Mouse (Mus musculus) midbrain, embryonic 14.5 days (tissue): ENCODE measurements around the gene Tcaf1. TPM values are rescaled to one million over a fixed set of nuclear protein-coding genes. Genes with fewer than 3 reads are reported as not detected.

Source experiments
- ATAC-seq: fragments of 200-750 bp; cut with Nextera tagmentation; 2 replicates; pipeline ENCODE4 v1.8.0; 2017; ENCODE audit warnings: moderate number of reproducible peaks, moderate library complexity; ENCODE audit not compliant: low FRiP score, low TSS enrichment
- DNase-seq: peaks from one replicate; pipeline ENCODE4 v3.0.0-alpha.2; 2015
- H3K27ac ChIP-seq: fragments of 300-500 bp; sonication (generic); replicated peaks from 2 replicates; pipeline ENCODE4 v1.5.1; 2014; ENCODE audit warnings: mild to moderate bottlenecking, low read depth, low read length, moderate library complexity
- H3K27me3 ChIP-seq: fragments of 300-500 bp; sonication (generic); 2 replicates; pipeline ENCODE4 v1.6.1; 2014; ENCODE audit warnings: low read length, control low read depth, mixed read lengths; ENCODE audit not compliant: control insufficient read depth, insufficient read depth
- H3K36me3 ChIP-seq: fragments of 300-500 bp; sonication (generic); 2 replicates; pipeline ENCODE4 v1.6.1; 2014; ENCODE audit warnings: low read length, control low read depth; ENCODE audit not compliant: control insufficient read depth, insufficient read depth
- H3K4me1 ChIP-seq: fragments of 300-500 bp; sonication (generic); 2 replicates; pipeline ENCODE4 v1.6.1; 2014; ENCODE audit warnings: mild to moderate bottlenecking, antibody characterized with exemption, low read length, control low read depth; ENCODE audit not compliant: control insufficient read depth, insufficient read depth
- H3K4me2 ChIP-seq: fragments of 300-500 bp; sonication (generic); 2 replicates; pipeline ENCODE4 v1.6.1; 2014; ENCODE audit warnings: mild to moderate bottlenecking, low read length, moderate library complexity
- H3K4me3 ChIP-seq: fragments of 300-500 bp; sonication (generic); replicated peaks from 2 replicates; pipeline ENCODE4 v1.5.1; 2014; ENCODE audit warnings: low read depth, low read length
- H3K9ac ChIP-seq: fragments of 300-500 bp; sonication (generic); replicated peaks from 2 replicates; pipeline ENCODE4 v1.6.1; 2014; ENCODE audit warnings: mild to moderate bottlenecking, low read length, moderate library complexity
- H3K9me3 ChIP-seq: fragments of 300-500 bp; sonication (generic); 2 replicates; pipeline ENCODE4 v1.6.1; 2016; ENCODE audit warnings: low read length, control low read depth, mixed read lengths; ENCODE audit not compliant: control insufficient read depth
- WGBS: fragments of 180-500 bp; shearing (Covaris S2); extraction: QIAGEN DNeasy Blood & Tissue Kit; methylation state at CpG from one replicate; pipeline ENCODE4 v1.1.7; 2014; 5-methylcytosine and 5-hydroxymethylcytosine counted together
- polyA plus RNA-seq: library from polyadenylated mRNA; unstranded; fragments of >200 nt; fragmentation: Nextera tagmentation; extraction: Ambion mirVana; gene quantifications from 2 replicates; pipeline ENCODE4 v1.2.1, GENCODE M21; 2014

Gene Tcaf1
- polyA plus RNA-seq, 1 experiment from 2014 or later, result 236 TPM

DNA sequence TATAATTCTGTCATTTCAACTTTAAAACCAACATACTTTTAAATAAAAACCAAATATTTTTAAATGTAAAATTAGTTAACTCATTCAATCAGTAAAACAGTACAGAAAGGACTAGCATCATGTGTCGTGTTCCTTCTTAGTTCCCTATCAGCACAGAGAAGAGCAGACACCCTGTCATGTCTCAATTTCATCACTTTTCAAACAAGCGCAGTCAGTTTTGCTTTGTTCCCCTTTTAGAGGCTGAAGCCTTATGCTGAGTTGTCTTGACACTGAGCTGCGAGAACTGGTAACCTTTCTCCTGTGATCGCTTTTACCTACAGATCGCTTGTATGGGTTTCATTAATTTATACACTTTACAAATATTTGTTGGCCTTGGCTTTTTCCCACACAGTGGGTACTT lies 75.5 kb downstream of the Tcaf1 start:
- H3K27me3 ChIP-seq, result no peaks in the 10 kb centered on the region
- no peak overlapping the region for H3K4me3 ChIP-seq
- H3K4me2 ChIP-seq, result no peak overlapping the region
- no peaks in the 10 kb centered on the region for H3K9me3 ChIP-seq
- no peaks in the 10 kb centered on the region for H3K4me1 ChIP-seq
- ATAC-seq (no peak), DNase-seq (no peak)
- H3K9ac ChIP-seq, result no peak overlapping the region
- H3K36me3 ChIP-seq, result no peaks in the 10 kb centered on the region
- no peak overlapping the region for H3K27ac ChIP-seq
- WGBS, result 59% methylated on average over 5 of the region's 5 CpGs

DNA sequence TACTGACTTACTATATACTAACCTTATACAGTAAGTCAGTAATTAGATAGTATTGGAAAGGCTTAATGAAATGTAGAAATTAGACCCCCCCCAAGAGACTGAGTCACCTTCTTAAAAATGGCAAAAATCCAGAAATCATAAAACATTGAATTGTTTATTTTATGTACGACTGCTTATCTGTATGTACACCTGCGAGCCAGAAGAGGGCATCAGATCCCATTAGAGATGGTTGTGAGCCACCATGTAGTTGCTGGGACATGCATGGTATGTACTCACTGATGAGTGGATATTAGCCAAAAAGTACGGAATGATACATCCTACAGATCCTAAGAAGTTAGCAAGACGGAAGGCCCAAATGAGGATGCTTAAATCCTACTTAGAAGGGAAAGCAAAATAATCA lies 78.5 kb downstream of the Tcaf1 start:
- Histone ChIP-seq H3K27ac (no peak overlapping the region), H3K4me3 (no peak overlapping the region), H3K9me3 (no peaks in the 10 kb centered on the region), H3K4me2 (no peak overlapping the region), H3K36me3 (no peaks in the 10 kb centered on the region), H3K4me1 (no peaks in the 10 kb centered on the region), H3K27me3 (no peaks in the 10 kb centered on the region), H3K9ac (no peak overlapping the region)
- DNase-seq (no peak), ATAC-seq (no peak)
- WGBS, result 85% methylated on average over 4 of the region's 4 CpGs

Other genes with a start within 250 kb of the Tcaf1 start
- not detected in 2 replicates for gene Olfr458, start 244.9 kb downstream of the Tcaf1 start, polyA plus RNA-seq
- gene Olfr457, start 233.8 kb downstream of the Tcaf1 start, polyA plus RNA-seq, result 0.20 TPM in 1 of 2 replicates, not detected in the other
- gene Olfr456, start 222.9 kb downstream of the Tcaf1 start, polyA plus RNA-seq, result not detected in 2 replicates
- not detected in 2 replicates for gene Olfr455, start 162.5 kb downstream of the Tcaf1 start, polyA plus RNA-seq
- not detected in 2 replicates for gene Tcaf3, start 112.4 kb downstream of the Tcaf1 start, polyA plus RNA-seq
- 0.46 and 0.93 TPM in 2 replicates for gene Tcaf2, start 64.8 kb downstream of the Tcaf1 start, polyA plus RNA-seq
- not detected in 2 replicates for gene Olfr453, start 29.3 kb upstream of the Tcaf1 start, polyA plus RNA-seq
- not detected in 2 replicates for gene Olfr38, start 46.3 kb upstream of the Tcaf1 start, polyA plus RNA-seq
- gene Olfr452, start 75.0 kb upstream of the Tcaf1 start, polyA plus RNA-seq, result not detected in 2 replicates
- not detected in 2 replicates for gene Olfr450, start 101.9 kb upstream of the Tcaf1 start, polyA plus RNA-seq
- not detected in 2 replicates for gene Olfr449, start 124.3 kb upstream of the Tcaf1 start, polyA plus RNA-seq
- not detected in 2 replicates for gene Olfr448, start 180.4 kb upstream of the Tcaf1 start, polyA plus RNA-seq
- gene Olfr447, start 198.8 kb upstream of the Tcaf1 start, polyA plus RNA-seq, result not detected in 2 replicates
- not detected in 2 replicates for gene Olfr446, start 211.3 kb upstream of the Tcaf1 start, polyA plus RNA-seq
- not detected in 2 replicates for gene Olfr444, start 239.0 kb upstream of the Tcaf1 start, polyA plus RNA-seq